Mouse (Mus musculus): ENCODE results near the gene Gm16253.

GRCm38 (mm10) chr3:96566661-96567450 lies 9.9 kb upstream of the Gm16253 start:
- TF ChIP-seq CTCF (IDR thresholded peaks at IDR 0.05; ENCODE audit: low read depth, low read length) (no peak), POLR2A (IDR thresholded peaks at IDR 0.05; ENCODE audit: extremely low read depth, insufficient read depth, low read length) (0 out of 2 replicates have a peak, but pooled peaks have one; percentile 41)
